Mouse (Mus musculus) lung, adult 2 months (tissue): Measurements from ENCODE around the gene Agap1.

ENCODE experiments used
- CTCF ChIP-seq: fragments of 200-500 bp; IDR thresholded peaks from 2 replicates; pipeline ENCODE4 v1.5.1; 2011; ENCODE audit warnings: mild to moderate bottlenecking, low read length, control low read depth; ENCODE audit not compliant: insufficient read depth
- POLR2A ChIP-seq: fragments of 200-500 bp; IDR thresholded peaks from 2 replicates; pipeline ENCODE4 v1.6.1; 2011; ENCODE audit warnings: low read depth, mild to moderate bottlenecking, control low read depth, low read length, borderline replicate concordance; ENCODE audit errors: extremely low read depth

DNA sequence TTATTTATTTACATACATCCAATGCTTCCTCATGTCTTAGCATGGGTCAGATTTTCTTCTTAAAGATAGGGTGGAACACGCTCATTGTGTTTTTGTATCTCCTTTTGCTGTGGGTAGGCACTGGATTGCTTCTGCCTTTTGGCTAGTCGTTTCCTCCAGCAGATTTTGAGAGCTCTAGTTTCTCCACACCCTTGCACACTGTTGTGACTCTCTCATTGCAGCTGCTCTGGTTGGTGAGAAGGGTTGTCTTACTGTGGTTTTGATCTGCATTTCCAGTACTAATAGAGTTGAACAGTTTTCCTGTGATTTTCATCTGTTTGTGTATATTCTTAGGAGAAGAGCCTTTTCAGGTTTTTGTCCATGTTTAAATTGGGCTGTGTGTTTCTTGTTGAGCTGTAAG, 54.6 kb downstream of the Agap1 start:
- TF ChIP-seq POLR2A (no peak), CTCF (no peak)
